Mouse (Mus musculus) layer of hippocampus, adult 9-11 months (tissue): ENCODE measurements around the gene Pld4.

Source experiments
- DNase-seq: peaks from one replicate; pipeline ENCODE4 v3.0.0; 2022

Pld4 gene

GRCm38 (mm10) chr12:112768166-112768565, 7.7 kb downstream of the Pld4 start:
- no peak for DNase-seq

GRCm38 (mm10) chr12:112769031-112769430, 8.6 kb downstream of the Pld4 start:
- DNase-seq = no peak

- DNase-seq = no peak
These were observed 9.3 kb downstream of the Pld4 start for GRCm38 (mm10) chr12:112769751-112770150.

- DNase-seq = no peak
These were observed 9.9 kb downstream of the Pld4 start for GRCm38 (mm10) chr12:112770396-112770795.

- no peak for DNase-seq
These were observed 11.9 kb downstream of the Pld4 start for GRCm38 (mm10) chr12:112772306-112772705.

GRCm38 (mm10) chr12:112773366-112773765, 12.9 kb downstream of the Pld4 start:
- DNase-seq = no peak

- DNase-seq = no peak
These were observed 13.6 kb downstream of the Pld4 start for GRCm38 (mm10) chr12:112774026-112774425.

GRCm38 (mm10) chr12:112774481-112774880, 14.0 kb downstream of the Pld4 start:
- no peak for DNase-seq

- no peak for DNase-seq
These were observed 30.6 kb downstream of the Pld4 start for GRCm38 (mm10) chr12:112791026-112791425.

- DNase-seq = no peak
These were observed 33.3 kb downstream of the Pld4 start for GRCm38 (mm10) chr12:112793601-112794355.

GRCm38 (mm10) chr12:112794356-112794816, 33.9 kb downstream of the Pld4 start:
- no peak for DNase-seq

- DNase-seq = no peak
These were observed 34.5 kb downstream of the Pld4 start for GRCm38 (mm10) chr12:112794998-112795397.

GRCm38 (mm10) chr12:112795466-112796104, 35.1 kb downstream of the Pld4 start:
- DNase-seq = no peak

- DNase-seq = no peak
These were observed 36.4 kb downstream of the Pld4 start for GRCm38 (mm10) chr12:112796551-112797510.

- DNase-seq = peak; percentile 79
These were observed 37.3 kb downstream of the Pld4 start for GRCm38 (mm10) chr12:112797672-112798331.

GRCm38 (mm10) chr12:112798332-112798681, 37.9 kb downstream of the Pld4 start:
- DNase-seq = no peak

- no peak for DNase-seq
These were observed 38.3 kb downstream of the Pld4 start for GRCm38 (mm10) chr12:112798716-112799115.

- no peak for DNase-seq
These were observed 38.9 kb downstream of the Pld4 start for GRCm38 (mm10) chr12:112799237-112799970.

GRCm38 (mm10) chr12:112800476-112800875, 40.0 kb downstream of the Pld4 start:
- DNase-seq = no peak

GRCm38 (mm10) chr12:112801864-112802846, 41.7 kb downstream of the Pld4 start, which contains the start of gene Ahnak2:
Gene Ahnak2 (minus strand): TSS chr12:112802657.
- DNase-seq = no peak

- no peak for DNase-seq
These were observed 42.5 kb downstream of the Pld4 start for GRCm38 (mm10) chr12:112802917-112803316.
